Mouse (Mus musculus) kidney, adult 9 months (tissue): ENCODE measurements around the gene Sh3rf3.

Source experiments
- DNase-seq: peaks from one replicate; pipeline ENCODE4 v3.0.0; 2022

Gene Sh3rf3

DNA sequence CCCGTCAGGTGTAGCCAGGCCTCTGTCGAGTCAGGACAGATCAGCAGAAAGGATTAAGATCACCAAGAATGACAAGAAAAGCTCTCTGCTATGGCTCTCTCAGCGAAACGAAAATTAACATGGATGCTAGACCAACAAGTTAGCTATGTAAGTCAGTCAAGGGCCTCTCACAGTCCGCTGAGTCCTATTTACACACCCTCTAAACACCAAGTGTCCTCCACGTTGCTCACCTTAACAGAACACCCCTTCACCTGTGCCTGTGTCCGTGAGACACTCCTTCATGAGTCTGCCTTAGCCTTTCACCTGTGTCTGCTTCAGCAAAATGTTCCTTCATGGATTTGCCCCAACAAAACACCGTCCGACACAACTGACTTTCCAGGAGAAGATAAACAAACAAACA lies 300.2 kb downstream of the Sh3rf3 start:
- no peak for DNase-seq

DNA sequence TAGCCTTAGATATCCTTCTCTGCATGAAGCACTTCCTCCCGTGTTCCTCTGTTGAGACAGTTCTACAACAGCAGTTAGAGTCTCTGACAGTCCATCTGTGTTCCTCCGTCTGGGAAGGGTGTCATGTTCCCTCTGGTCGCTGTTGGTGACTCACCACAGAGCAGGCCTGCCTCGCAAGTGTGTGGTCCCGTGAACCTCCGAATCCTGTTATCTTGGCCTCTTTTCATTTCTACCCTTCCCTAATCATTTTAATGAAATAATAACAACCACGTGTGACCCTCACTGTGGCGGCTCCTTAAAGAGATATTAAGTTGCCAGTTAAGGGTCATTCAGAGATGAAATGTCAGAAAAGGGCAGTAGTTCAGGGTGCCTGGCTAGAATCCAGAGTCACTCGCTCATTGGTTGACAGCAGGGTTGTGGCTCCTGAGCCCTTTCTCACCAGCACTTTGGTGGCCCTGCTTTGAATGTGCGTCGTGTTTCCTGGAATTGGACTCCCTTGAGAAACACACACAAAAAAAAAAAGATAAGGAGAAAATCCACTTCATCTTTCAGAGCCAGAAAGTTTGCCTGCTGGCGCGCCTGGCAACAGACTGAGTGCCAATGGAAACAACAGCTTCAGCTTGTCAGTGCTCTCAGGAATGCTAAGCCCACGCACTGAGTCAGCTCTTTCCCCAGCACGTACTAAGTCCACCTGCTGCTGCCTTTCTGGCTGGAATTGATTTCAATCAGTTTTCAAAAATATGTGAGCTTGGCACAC lies 301.6 kb downstream of the Sh3rf3 start:
- peak; percentile 8 for DNase-seq

DNA sequence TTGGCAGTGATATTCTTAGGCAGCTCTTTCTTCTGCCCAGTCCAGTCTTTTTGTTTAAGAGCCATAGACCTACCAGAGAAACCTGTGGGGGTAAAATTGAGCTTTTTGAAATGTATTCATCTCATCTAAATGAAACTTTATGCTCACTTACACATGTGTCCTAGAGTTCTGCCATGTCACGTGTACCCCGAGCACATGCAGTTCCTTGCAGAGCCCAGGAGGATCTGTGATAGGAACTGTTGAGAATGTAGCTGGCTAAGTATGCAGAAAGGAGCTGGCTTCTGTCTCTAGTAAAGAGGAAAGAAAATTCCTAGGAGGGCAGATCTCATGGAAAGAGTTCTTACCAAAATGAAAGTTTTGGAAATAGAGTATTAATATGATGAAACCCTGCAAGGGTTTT lies 302.5 kb downstream of the Sh3rf3 start:
- DNase-seq: no peak

DNA sequence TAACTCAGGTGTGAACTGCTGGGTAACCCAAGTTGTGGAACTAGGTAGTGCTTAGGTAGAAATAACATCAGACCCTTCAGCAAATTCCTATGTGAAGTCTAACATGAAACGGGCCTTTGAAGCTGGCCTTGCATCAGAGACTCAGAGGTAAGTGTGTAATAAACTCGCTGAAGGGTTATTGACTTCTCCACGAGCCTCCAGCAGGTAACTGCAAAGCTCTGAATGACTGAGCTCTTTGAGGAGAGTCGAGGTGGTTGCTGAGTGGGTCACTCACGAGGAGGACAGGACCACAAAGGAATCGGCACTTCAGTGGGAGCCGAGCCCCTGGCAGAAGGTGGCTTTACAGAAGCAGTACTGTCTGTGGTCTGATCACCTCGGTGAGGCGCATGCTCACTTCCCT lies 303.2 kb downstream of the Sh3rf3 start:
- no peak for DNase-seq

DNA sequence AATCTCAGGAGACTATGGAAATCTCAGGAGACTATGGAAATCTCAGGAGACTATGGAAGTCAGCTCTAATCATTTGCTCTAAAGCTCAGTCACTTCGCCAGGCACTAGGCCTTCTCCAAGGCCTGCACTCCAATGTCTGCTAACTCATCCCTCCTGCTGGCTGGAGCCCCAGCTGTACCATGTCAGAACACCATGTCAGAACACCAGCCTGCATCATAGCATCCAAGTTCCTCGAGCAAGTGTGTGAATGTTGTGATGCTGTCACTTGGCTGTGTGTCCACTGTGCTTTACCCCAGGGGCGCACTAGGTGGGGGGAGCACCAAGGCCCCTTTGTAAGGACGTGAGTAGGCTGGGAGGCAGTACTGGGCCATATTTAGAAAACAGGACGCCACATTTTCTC lies 304.4 kb downstream of the Sh3rf3 start:
- DNase-seq: no peak

DNA sequence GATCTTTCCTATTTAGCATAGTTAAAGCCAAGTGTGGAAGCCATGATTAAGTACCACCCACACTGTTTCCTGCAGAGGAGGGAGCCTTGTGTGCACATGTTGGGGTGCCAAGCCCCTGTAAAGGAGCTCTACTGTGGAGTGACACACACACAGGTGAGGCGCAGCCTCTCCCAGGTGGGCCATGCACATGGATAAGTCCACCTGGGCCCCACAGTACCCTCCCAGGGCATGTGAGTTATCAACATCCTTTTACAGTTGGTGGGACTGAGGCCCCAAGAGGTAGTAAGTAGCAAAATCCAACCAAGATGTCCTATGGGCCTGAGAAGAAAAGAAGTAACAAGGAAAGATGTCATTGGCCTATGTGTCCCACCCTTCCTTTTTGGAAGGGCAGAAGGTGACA lies 305.8 kb downstream of the Sh3rf3 start:
- DNase-seq: no peak

DNA sequence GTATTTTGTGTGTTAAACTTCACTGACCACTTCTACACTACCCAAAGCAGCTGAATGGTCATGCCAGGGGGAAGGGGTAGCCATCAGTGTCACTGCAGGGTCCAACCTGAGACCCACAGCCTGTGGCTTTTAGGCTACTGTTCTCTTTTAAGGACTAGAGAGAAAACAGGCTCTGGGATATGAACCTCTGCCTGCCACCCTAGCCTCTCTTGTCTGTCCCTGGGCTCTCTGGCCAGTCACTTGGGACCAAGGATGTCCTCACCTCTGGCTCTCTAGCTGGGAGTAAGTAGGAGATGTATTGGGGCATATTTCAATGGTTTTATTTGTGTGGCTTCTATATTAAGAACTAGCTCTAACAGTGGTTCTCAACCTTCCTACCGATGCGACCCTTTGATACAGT lies 306.7 kb downstream of the Sh3rf3 start:
- no peak for DNase-seq

DNA sequence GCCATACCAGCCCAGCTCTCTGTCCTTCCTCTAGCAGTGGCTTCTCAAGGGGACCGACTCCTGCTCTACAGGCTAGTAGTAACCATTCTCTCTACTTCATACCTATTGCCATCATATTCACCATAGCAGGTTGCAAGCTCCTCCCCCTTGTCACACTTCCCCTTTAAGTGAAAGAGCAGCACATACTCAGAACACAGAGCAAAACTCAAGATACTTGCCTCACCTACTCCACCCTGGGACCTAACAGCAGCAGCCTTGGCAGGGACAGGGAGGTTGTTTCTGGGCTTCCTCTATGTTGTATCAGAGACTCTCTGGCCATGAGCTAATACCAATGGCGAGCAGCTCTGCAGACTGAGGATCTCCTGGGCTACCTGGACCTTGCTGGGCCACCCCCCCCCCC lies 312.3 kb downstream of the Sh3rf3 start:
- no peak for DNase-seq

DNA sequence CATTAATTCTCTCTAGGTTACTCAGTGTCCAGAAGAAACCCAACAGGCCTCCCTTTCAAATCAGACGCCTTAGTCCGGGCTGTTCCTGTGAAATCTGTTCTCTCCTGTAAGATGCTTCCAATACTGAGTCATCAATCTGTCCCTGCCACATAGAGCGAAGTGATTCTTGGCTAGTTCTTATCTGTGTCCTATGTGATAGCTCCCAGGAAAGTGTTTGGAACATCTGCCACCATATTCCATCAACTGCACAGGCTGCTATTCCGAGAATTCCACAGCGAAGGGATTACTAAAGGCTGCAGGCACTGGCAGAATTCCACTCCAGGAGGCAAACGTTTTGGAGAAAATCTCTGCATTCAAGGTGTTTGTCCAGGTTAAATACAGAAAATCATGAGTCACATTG lies 314.5 kb downstream of the Sh3rf3 start:
- DNase-seq: no peak

DNA sequence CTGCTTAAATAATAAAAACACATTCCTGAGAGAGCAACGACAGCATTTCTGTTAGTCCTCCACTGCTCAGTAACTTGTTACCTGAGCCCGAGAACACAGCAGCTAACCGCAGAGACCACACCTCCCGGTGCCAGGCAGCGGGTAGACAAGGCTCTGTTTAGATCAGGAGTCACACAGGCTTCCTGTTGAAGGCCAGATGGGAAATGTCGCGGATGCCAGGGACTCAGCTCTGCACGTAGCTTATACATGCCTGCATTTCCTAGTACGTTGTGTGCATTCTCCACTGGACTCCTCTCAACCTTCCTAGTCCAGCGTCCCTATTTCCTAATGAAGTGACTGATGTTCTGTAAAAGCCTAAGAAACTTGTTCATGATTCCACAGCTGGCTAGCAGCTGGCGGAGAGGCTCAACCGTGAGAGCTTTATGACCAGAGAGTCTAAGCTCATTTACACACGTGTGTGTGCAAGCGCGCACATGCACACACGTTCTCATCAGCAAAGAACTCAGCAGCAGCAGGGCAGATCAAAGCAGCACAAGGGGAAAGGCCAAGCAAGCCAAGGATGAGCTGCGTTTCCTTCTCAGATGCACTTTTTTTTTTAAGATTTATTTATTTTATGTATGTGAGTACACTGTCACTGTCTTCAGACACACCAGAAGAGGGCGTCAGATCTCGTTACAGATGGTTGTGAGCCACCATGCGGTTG lies 318.9 kb downstream of the Sh3rf3 start:
- no peak for DNase-seq

DNA sequence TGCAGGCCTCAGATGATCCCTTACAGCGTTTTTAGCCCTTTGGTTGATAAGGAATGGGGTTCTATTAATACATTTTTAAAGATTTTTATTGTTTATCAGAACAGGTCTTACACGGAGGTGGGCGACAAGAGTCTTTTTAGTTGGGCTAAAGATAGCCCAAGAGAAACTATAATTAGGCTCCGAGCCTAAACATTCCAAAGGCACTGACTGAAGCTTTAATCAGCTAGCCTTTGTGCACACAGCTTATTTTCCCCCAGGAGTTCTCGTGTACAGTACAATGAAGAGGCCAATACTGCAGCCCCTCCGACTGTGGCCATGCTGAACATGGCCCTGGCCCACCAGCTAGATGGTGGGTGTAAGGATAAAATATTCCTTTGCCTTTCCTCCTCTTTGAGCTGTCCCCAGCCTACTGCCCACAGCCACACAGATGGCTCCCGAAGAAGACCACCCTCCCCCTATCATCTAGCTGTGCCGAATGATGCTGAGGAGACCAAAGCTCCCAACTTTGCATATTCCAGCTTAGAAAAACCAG lies 320.4 kb downstream of the Sh3rf3 start:
- no peak for DNase-seq

DNA sequence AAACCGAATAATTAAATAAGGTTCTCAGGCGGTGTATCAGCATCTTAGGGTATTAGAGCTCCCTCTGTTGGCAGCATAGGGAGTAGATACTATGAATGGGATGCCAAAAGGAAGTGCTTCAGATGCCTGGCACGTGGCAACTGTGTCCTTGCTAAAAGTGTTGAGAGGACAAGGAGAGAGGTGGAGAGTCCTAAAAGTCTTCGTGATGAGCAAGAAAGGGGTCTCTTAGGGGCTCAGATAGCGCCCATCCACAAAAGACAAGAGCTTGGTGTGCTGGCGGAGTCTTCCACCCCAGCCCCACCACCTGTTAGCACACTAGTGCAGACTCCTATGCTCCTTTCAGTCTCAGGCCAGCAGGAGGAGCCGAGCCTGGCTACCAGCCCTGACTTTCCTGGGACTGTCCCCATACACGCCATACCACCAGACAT lies 336.8 kb downstream of the Sh3rf3 start:
- DNase-seq: peak; percentile 55

DNA sequence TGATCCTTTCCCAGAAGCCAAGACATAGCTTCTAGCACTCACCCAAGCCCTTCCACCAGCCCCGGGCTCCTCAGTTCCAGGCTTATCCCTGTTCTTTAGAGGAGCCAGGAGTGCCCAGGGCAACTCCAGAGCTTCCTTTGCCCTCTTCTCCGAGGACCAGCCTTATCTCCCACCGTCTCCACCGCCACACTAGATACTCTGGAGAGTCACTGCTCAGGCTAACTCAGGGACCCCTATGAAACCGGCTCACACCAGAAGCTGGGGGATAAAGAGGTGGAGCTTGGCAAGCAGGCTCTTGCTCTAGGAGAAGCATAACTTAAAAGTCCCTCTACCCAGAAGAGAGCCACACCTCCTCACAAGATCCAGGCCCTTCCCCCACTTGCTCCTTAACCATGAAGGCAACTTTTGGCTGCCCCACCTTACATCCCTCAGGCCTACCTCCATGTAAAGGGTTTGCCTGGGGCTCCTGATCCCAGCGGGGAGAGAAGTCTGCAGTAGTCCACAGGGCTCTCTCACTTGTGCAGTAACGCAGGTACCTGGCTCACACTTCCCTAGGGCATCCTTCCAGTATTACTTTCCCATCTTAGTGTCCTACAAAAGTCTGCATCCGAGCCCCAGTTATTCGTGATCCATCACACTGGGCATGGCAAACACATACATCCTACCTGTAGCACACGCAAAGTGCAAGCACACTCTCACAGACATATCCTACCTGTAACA lies 337.9 kb downstream of the Sh3rf3 start:
- DNase-seq: no peak

DNA sequence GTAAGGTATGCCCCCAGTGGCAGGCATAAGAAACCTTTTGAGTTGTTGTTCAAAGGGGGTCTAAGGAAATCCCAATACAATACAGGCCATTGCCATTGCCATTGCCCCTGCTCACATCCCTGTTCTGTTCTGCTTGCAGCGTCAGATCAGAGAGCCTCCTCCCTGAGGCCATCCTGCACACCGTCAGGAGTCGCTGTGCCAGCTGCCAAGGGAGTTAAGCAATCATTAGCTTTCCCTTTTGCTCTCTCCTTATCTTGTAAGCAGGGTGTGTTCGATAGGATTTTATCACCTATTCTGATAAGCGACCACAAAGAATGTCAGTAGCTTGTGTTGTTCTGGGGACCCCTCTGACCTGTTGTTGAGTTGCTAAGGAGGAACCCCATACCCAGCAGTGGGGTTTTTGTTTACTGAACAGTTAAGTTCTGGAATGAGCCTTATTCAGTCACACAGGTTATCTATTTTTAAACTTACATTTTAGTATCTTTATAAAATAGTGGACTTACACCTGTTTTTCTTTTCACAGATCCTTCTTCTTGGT lies 339.5 kb downstream of the Sh3rf3 start:
- no peak for DNase-seq

DNA sequence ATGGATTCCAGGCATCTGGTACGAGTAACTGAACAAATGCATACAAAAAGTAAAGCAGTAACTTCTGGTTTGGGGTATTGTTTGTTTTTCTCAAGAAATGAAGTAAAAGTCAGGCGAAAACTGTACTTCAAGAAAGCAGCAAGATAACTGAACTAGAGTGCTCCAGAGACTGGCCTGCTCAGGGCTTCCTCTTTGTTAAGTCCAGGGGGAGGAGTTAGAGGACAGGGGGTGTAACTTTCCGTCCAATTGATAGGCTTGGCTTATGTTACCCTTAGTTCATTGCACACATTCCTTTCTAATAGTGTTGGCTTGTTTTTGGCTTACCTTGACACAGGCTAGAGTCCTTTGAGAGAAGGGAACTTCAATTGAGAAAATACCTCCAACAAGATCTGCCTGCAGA lies 345.5 kb downstream of the Sh3rf3 start:
- no peak for DNase-seq

DNA sequence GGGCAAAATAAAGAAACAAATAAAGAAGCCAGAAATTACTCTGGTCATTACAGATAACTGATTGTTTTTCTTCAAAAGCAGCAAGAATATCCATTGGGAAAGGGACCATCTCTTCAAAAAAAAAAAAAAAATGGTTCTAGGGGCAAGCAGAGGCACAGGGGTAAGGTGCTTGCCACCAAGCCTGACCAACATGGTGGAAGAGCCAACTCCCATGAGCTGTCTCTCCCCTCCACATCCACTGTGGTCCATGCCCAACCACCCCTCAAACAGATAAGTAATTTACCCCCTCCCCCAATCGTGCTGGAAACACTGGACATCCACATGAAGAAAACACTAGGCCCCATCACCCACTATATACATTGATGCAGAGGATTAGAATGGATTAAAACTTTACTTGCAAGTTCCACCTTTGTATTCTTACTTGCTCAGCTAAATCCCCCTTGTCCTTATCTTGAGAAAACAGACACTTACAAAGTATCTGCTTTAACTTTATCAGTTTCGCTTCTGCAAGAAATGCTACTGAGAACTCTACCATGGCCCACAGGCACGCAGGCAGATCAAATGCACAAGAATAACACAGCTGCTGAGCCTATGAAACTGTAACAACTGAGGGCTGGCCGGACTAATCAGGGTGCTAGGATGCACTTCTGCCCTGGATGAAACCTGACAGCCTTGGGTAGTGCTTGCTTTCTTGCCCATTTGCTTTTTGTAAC lies 349.2 kb downstream of the Sh3rf3 start:
- DNase-seq: no peak

DNA sequence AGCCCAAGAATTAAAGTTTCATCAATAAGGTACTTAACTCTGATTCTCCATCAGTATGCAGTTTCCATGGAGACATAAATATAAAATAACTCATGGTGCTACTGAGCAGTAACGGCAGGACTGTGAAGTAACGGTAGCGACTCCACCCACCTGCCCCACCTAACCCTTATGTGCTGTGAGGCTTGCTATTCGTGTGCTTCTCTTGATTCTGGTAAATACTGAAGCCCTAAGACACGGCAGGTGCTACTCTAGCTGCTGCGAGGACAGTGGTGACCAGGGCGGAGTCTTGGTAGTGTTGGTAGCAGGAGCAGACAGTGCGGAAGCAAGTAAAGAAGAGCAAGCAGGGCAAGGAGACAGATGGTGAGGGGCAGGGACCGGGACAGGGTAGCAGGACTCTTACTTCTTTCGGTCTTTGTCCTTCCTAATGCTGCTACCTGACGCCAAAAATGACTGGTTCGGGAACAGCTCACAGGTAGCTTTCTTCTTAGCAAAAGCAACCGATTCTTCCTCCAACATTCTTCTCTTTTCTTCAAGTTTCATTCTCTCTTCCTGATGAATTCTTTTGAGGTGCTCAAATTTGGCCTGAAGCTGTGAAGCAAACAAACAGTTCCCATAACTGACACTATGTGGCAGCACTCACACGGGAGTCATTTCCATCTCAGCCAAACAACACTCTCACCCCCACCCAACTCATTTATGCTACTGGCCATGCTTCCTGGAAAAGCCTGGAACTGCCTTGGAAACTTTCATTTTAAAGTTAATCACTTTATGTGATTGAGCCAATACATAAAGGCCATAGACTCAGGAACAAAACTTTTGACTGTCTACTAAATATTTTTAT lies 353.2 kb downstream of the Sh3rf3 start:
- peak; percentile 62 for DNase-seq

DNA sequence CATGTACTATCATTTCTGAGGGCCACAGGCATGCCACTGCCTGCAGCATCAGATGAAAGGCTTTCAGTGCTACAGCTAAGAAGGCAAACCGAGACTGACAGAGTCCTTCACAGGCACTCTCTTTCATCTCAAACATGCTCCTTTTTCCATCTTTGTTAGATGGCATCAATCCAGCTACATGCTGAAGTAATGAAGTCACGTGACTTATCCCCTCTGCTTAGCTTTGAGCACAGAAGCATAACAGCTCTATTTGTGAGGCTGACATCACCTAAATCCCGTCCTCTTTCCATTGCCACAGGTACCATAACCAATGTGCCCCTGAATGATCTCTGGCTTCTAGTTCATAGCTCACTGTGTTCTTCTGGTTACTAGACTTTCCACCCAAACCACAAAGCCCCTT lies 357.9 kb downstream of the Sh3rf3 start:
- DNase-seq: no peak

DNA sequence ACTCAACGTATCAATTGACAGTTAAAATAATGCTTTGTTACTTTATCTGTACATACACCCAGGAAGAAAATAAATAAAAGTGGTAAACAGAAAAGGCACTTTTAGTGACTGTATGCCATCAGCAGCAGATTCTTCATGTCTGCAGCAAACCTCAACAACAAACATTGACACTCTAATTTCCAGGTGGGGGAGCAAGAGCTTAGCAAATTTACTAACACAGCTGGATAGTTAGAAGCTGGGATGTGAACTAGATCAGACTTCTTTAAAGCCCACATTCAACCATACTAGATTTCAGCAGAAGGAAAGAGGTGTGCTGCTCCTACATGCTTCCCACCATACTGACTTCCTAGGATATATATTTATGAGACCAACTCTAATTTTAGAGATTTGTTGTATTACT lies 359.4 kb downstream of the Sh3rf3 start:
- no peak for DNase-seq

DNA sequence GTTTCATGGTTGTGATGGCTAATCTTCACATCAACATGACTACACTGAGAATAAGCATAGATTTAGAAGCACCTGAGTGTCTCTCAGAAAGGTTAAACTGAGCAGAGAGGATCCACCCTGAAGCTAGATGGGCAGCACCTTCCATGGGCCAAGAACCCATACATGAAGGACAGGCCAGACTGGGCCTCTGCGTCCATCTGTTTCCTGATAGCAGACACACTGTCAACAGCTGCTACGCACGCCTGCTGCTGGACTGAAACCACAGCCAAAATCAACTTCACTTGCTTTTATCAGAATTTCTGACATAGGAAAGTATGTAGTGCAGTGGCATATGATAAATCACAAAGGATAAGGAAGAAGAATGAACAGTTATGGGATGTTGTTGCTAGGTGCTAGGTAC lies 366.5 kb downstream of the Sh3rf3 start:
- no peak for DNase-seq

DNA sequence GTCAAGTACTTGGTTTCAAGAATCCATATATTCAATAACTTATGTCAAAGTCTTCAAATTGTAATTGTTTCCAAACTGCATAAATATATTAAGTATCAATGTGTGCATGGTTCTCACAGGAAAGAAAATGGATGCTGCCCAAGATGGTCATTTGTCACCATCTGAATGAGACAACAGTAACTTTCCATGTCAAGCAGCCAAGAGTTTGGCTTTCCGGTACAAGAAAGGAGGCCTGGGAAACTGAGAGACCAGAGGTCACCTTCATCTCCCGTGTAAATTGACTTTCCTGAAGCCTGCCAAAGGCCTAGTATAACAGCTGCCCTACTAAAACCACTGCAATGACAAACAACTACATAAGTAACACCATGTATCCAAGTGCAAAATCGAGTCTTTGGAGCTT lies 369.1 kb downstream of the Sh3rf3 start:
- peak; percentile 26 for DNase-seq
